Mouse (Mus musculus): Measurements from ENCODE around the gene 1700123O20Rik. TPM values are rescaled to one million over a fixed set of nuclear protein-coding genes. Genes with fewer than 3 reads are reported as not detected.

1700123O20Rik gene
- total and polyA plus RNA-seq, 3 experiments, result 10.1 to 45.2 (median 34.1) TPM

- peaks cover 57% of the 10 kb centered on the region for H3K4me1 ChIP-seq (ENCODE audit: insufficient read depth, low read depth, low read length)
- no peaks in the 10 kb centered on the region for H3K9me3 ChIP-seq (replicated peaks)
- peaks cover 80% of the 10 kb centered on the region for H3K36me3 ChIP-seq (replicated peaks)
- DNase-seq (ENCODE audit: low spot score) (no peak), ATAC-seq (ENCODE audit: extremely low read depth, insufficient number of reproducible peaks, low FRiP score, poor library complexity, severe bottlenecking) (no peak)
- H3K27me3 ChIP-seq (ENCODE audit: insufficient read depth, low read length), result peaks cover 20% of the 10 kb centered on the region
- no peak overlapping the region for H3K4me3 ChIP-seq (ENCODE audit: low read depth, low read length)
- no peak for TF ChIP-seq GATA1 (IDR thresholded peaks at IDR 0.05; ENCODE audit: borderline replicate concordance, low read length)
- no peak for TF ChIP-seq POLR2AphosphoS5 (IDR thresholded peaks at IDR 0.05; ENCODE audit: insufficient replicate concordance, low read depth, low read length)
Measured at GRCm38 (mm10) chr14:54642224-54642944, 43.6 kb upstream of the 1700123O20Rik start.

- TF ChIP-seq GATA2 (IDR thresholded peaks at IDR 0.05; ENCODE audit: borderline replicate concordance, low read depth, low read length), result no peak
- TF ChIP-seq GATA1 (IDR thresholded peaks at IDR 0.05; ENCODE audit: borderline replicate concordance, low read length), result no peak
- no peak for TF ChIP-seq CTCF (IDR thresholded peaks at IDR 0.05; ENCODE audit: low read depth, low read length)
- TF ChIP-seq TAL1 (conservative IDR thresholded peaks at IDR 0.05; ENCODE audit: low read depth, low read length), result no peak
- TF ChIP-seq POLR2AphosphoS5 (IDR thresholded peaks at IDR 0.05; ENCODE audit: insufficient replicate concordance, low read depth, low read length), result no peak
- no peak for ATAC-seq (ENCODE audit: extremely low read depth, insufficient number of reproducible peaks, low FRiP score, poor library complexity, severe bottlenecking)
- Histone ChIP-seq H3K27me3 (ENCODE audit: insufficient read depth, low read length) (peaks cover 20% of the 10 kb centered on the region), H3K4me1 (ENCODE audit: insufficient read depth, low read depth, low read length) (peaks cover 63% of the 10 kb centered on the region), H3K36me3 (replicated peaks) (peaks cover 81% of the 10 kb centered on the region), H3K9me3 (replicated peaks) (no peaks in the 10 kb centered on the region), H3K4me3 (ENCODE audit: low read depth, low read length) (no peak overlapping the region)
- DNase-seq (ENCODE audit: low spot score), result no peak
Measured at GRCm38 (mm10) chr14:54643011-54643410, 43.0 kb upstream of the 1700123O20Rik start.

GRCm38 (mm10) chr14:54644294-54644693, 41.7 kb upstream of the 1700123O20Rik start:
- DNase-seq (ENCODE audit: low spot score) (no peak), ATAC-seq (ENCODE audit: extremely low read depth, insufficient number of reproducible peaks, low FRiP score, poor library complexity, severe bottlenecking) (no peak)
- no peak for TF ChIP-seq GATA2 (IDR thresholded peaks at IDR 0.05; ENCODE audit: borderline replicate concordance, low read depth, low read length)
- TF ChIP-seq POLR2AphosphoS5 (IDR thresholded peaks at IDR 0.05; ENCODE audit: insufficient replicate concordance, low read depth, low read length), result no peak
- TF ChIP-seq CTCF (IDR thresholded peaks at IDR 0.05; ENCODE audit: low read depth, low read length), result no peak
- TF ChIP-seq TAL1 (conservative IDR thresholded peaks at IDR 0.05; ENCODE audit: low read depth, low read length), result no peak
- no peak for TF ChIP-seq GATA1 (IDR thresholded peaks at IDR 0.05; ENCODE audit: borderline replicate concordance, low read length)
- Histone ChIP-seq H3K9me3 (replicated peaks) (no peaks in the 10 kb centered on the region), H3K4me3 (ENCODE audit: low read depth, low read length) (no peak overlapping the region), H3K4me1 (ENCODE audit: insufficient read depth, low read depth, low read length) (peaks cover 74% of the 10 kb centered on the region), H3K27me3 (ENCODE audit: insufficient read depth, low read length) (peaks cover 16% of the 10 kb centered on the region; the same call in 1 of the 2 replicates), H3K36me3 (replicated peaks) (peaks cover 79% of the 10 kb centered on the region)

GRCm38 (mm10) chr14:54646455-54646854, 39.6 kb upstream of the 1700123O20Rik start:
- DNase-seq (ENCODE audit: low spot score), result no peak
- peaks cover 78% of the 10 kb centered on the region for H3K4me1 ChIP-seq (ENCODE audit: insufficient read depth, low read depth, low read length)
- H3K27me3 ChIP-seq (ENCODE audit: insufficient read depth, low read length), result no peaks in the 10 kb centered on the region; the same call in 1 of the 2 replicates
- no peak overlapping the region for H3K4me3 ChIP-seq (ENCODE audit: low read depth, low read length)
- ATAC-seq (ENCODE audit: extremely low read depth, insufficient number of reproducible peaks, low FRiP score, poor library complexity, severe bottlenecking), result no peak
- H3K36me3 ChIP-seq (replicated peaks), result peaks cover 97% of the 10 kb centered on the region
- no peak for TF ChIP-seq GATA1 (IDR thresholded peaks at IDR 0.05; ENCODE audit: borderline replicate concordance, low read length)
- no peak for TF ChIP-seq TAL1 (conservative IDR thresholded peaks at IDR 0.05; ENCODE audit: low read depth, low read length)
- no peak for TF ChIP-seq POLR2AphosphoS5 (IDR thresholded peaks at IDR 0.05; ENCODE audit: insufficient replicate concordance, low read depth, low read length)
- TF ChIP-seq GATA2 (IDR thresholded peaks at IDR 0.05; ENCODE audit: borderline replicate concordance, low read depth, low read length), result no peak
- no peak for TF ChIP-seq CTCF (IDR thresholded peaks at IDR 0.05; ENCODE audit: low read depth, low read length)
- no peaks in the 10 kb centered on the region for H3K9me3 ChIP-seq (replicated peaks)

- peaks cover 97% of the 10 kb centered on the region for H3K36me3 ChIP-seq (replicated peaks)
Measured at GRCm38 (mm10) chr14:54646898-54647636, 38.9 kb upstream of the 1700123O20Rik start.

GRCm38 (mm10) chr14:54647900-54648299, 38.1 kb upstream of the 1700123O20Rik start:
- peak; percentile 61 for DNase-seq (ENCODE audit: low spot score)
- Histone ChIP-seq H3K4me3 (ENCODE audit: low read depth, low read length) (no peak overlapping the region; the same call in 1 of the 2 replicates), H3K9me3 (replicated peaks) (no peaks in the 10 kb centered on the region), H3K4me1 (ENCODE audit: insufficient read depth, low read depth, low read length) (peaks cover 79% of the 10 kb centered on the region), H3K27me3 (ENCODE audit: insufficient read depth, low read length) (no peaks in the 10 kb centered on the region; the same call in 1 of the 2 replicates), H3K36me3 (replicated peaks) (peaks cover 96% of the 10 kb centered on the region)
- no peak for TF ChIP-seq GATA1 (IDR thresholded peaks at IDR 0.05; ENCODE audit: borderline replicate concordance, low read length)
- TF ChIP-seq TAL1 (conservative IDR thresholded peaks at IDR 0.05; ENCODE audit: low read depth, low read length), result 0 out of 2 replicates have a peak, but pooled peaks have one; percentile 39
- ATAC-seq (ENCODE audit: extremely low read depth, insufficient number of reproducible peaks, low FRiP score, poor library complexity, severe bottlenecking), result peak; percentile 75

More at GRCm38 (mm10) chr14:54646898-54647636, 38.9 kb upstream of the 1700123O20Rik start:
- DNase-seq (ENCODE audit: low spot score) (no peak), ATAC-seq (ENCODE audit: extremely low read depth, insufficient number of reproducible peaks, low FRiP score, poor library complexity, severe bottlenecking) (no peak)
- TF ChIP-seq TAL1 (conservative IDR thresholded peaks at IDR 0.05; ENCODE audit: low read depth, low read length) (no peak), POLR2AphosphoS5 (IDR thresholded peaks at IDR 0.05; ENCODE audit: insufficient replicate concordance, low read depth, low read length) (no peak)
- no peak overlapping the region; the same call in 1 of the 2 replicates for H3K4me3 ChIP-seq (ENCODE audit: low read depth, low read length)
- no peaks in the 10 kb centered on the region for H3K9me3 ChIP-seq (replicated peaks)
- H3K27me3 ChIP-seq (ENCODE audit: insufficient read depth, low read length), result no peaks in the 10 kb centered on the region; the same call in 1 of the 2 replicates
- peaks cover 78% of the 10 kb centered on the region for H3K4me1 ChIP-seq (ENCODE audit: insufficient read depth, low read depth, low read length)
